Mouse (Mus musculus): ENCODE measurements around the gene Plxna2.

GRCm38 (mm10) chr1:194764951-194765350 is 146.9 kb downstream of the Plxna2 start:
- TF ChIP-seq CTCF (IDR thresholded peaks at IDR 0.05; ENCODE audit: low read depth) (no peak), EP300 (IDR thresholded peaks at IDR 0.05; ENCODE audit: low read depth) (no peak)
